Mouse (Mus musculus) heart, postnatal 0 days (tissue): Measurements from ENCODE around the gene Nup210. TPM values are rescaled to one million over a fixed set of nuclear protein-coding genes. Genes with fewer than 3 reads are reported as not detected.

Source experiments
- ATAC-seq: fragments of 200-750 bp; cut with Nextera tagmentation; 2 replicates; pipeline ENCODE4 v1.8.0; 2017; ENCODE audit warnings: low read depth, moderate number of reproducible peaks, moderate library complexity; ENCODE audit not compliant: insufficient read depth
- DNase-seq: peaks from one replicate; pipeline ENCODE4 v3.0.0-alpha.2; 2016; ENCODE audit warnings: low spot score
- H3K27ac ChIP-seq: fragments of 300-500 bp; sonication (generic); 2 replicates; pipeline ENCODE4 v1.5.1; 2014; ENCODE audit warnings: low read depth, mild to moderate bottlenecking
- H3K27me3 ChIP-seq: fragments of 300-500 bp; sonication (generic); 2 replicates; pipeline ENCODE4 v1.6.1; 2014; ENCODE audit warnings: low read length, mixed read lengths; ENCODE audit not compliant: control insufficient read depth, insufficient read depth
- H3K36me3 ChIP-seq: fragments of 300-500 bp; sonication (generic); replicated peaks from 2 replicates; pipeline ENCODE4 v1.6.1; 2014; ENCODE audit warnings: low read length, mixed read lengths; ENCODE audit not compliant: control insufficient read depth, insufficient read depth
- H3K4me1 ChIP-seq: fragments of 300-500 bp; sonication (generic); 2 replicates; pipeline ENCODE4 v1.6.1; 2014; ENCODE audit warnings: antibody characterized with exemption; ENCODE audit not compliant: control insufficient read depth, insufficient read depth
- H3K4me2 ChIP-seq: fragments of 300-500 bp; sonication (generic); 2 replicates; pipeline ENCODE4 v1.6.1; 2014; ENCODE audit warnings: low read depth, mild to moderate bottlenecking, low read length, moderate library complexity
- H3K4me3 ChIP-seq: fragments of 300-500 bp; sonication (generic); 2 replicates; pipeline ENCODE4 v1.5.1; 2014; ENCODE audit warnings: low read depth, low read length
- H3K9ac ChIP-seq: fragments of 300-500 bp; sonication (generic); replicated peaks from 2 replicates; pipeline ENCODE4 v1.6.1; 2014; ENCODE audit warnings: low read depth, low read length, mixed read lengths
- H3K9me3 ChIP-seq: fragments of 300-500 bp; sonication (generic); replicated peaks from 2 replicates; pipeline ENCODE4 v1.6.1; 2016; ENCODE audit warnings: low read length; ENCODE audit not compliant: control insufficient read depth
- CTCF ChIP-seq: IDR thresholded peaks from 2 replicates; pipeline ENCODE4 v1.5.1; 2016; ENCODE audit warnings: antibody characterized with exemption, control low read depth, low read depth
- EP300 ChIP-seq: IDR thresholded peaks from 2 replicates; pipeline ENCODE4 v1.6.1; 2016; ENCODE audit warnings: antibody characterized with exemption, low read depth
- WGBS: fragments of 180-500 bp; shearing (Covaris S2); extraction: QIAGEN DNeasy Blood & Tissue Kit; methylation state at CpG from one replicate; pipeline ENCODE4 v1.1.7; 2014; 5-methylcytosine and 5-hydroxymethylcytosine counted together
- polyA plus RNA-seq: library from polyadenylated mRNA; unstranded; fragments of >200 nt; fragmentation: Nextera tagmentation; extraction: Ambion mirVana; gene quantifications from 2 replicates; pipeline ENCODE4 v1.2.1, GENCODE M21; 2015
- total RNA-seq: library from RNA; depleted of rRNA; stranded (reverse); fragments of >200 nt; gene quantifications from 2 replicates; pipeline ENCODE4 v1.2.3, GENCODE M21; 2014; ENCODE audit warnings: low replicate concordance

The Nup210 gene
- total and polyA plus RNA-seq, 2 experiments from 2014 or later, result 1.6 to 13.4 TPM

DNA sequence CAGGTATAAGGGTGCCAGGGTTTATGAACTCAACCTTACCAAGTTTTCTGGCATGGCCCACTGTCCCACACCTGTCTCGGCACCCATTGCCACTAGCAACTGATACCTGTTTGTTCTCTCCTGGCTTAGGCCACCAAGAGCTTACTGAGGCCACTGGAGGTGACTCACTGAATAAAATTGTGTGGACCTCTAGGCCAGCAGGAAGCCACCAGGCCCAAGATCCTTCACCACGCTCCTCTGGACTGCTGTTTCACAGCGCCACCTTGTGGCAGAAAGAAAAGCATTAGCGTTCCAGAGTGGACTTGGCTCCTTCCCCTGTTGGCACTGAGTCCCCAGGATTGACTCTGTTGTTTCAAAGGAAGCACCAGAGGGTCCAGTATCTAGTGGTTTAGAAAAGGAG lies 23.2 kb upstream of the Nup210 start:
- Histone ChIP-seq H3K9ac (no peak overlapping the region), H3K9me3 (no peaks in the 10 kb centered on the region), H3K4me3 (no peak overlapping the region), H3K36me3 (no peaks in the 10 kb centered on the region), H3K27ac (no peak overlapping the region), H3K4me1 (no peaks in the 10 kb centered on the region), H3K4me2 (no peak overlapping the region), H3K27me3 (no peaks in the 10 kb centered on the region)
- TF ChIP-seq CTCF (peak; percentile 97), EP300 (no peak)
- DNase-seq (peak; percentile 83), ATAC-seq (peak; percentile 82)
- 23% methylated on average over 4 of the region's 4 CpGs for WGBS

DNA sequence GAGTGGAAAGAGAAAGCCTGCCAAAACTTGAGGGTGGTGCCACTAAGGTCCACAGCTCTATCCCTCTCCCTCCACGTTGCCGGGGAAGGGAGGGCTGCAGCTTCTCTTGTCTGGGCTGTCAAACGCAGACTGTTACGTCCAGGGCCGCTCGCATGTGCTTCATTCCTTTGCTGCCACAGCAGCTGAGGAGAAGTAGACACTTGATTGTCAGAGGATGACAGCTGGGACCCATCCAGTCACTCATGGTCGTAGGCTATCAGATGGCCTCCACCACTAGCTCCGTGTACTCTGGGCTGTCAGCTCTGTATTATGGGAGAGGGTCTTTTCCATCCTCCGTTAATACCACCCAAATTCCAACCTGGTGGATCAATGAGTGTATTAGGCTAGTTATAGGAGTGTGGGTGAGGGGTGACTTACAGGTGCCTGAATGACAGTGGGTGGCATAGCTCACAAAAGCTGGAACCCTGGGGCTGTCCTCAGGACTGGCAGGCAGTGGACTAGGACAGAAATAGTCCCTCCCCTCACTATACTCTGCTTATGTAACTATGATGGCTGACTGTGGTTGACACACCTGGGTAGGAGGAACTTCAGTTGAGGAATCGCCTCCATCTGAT lies 20.8 kb upstream of the Nup210 start:
- H3K4me2 ChIP-seq, result no peak overlapping the region
- no peak for ATAC-seq
- no peak overlapping the region for H3K4me3 ChIP-seq
- H3K36me3 ChIP-seq, result no peaks in the 10 kb centered on the region
- no peaks in the 10 kb centered on the region for H3K4me1 ChIP-seq
- H3K27me3 ChIP-seq, result no peaks in the 10 kb centered on the region
- DNase-seq, result no peak
- no peak overlapping the region for H3K9ac ChIP-seq
- 39% methylated on average over 10 of the region's 10 CpGs for WGBS
- no peaks in the 10 kb centered on the region for H3K9me3 ChIP-seq
- H3K27ac ChIP-seq, result no peak overlapping the region
- TF ChIP-seq CTCF (no peak), EP300 (no peak)

- Histone ChIP-seq H3K9me3 (no peaks in the 10 kb centered on the region), H3K27me3 (no peaks in the 10 kb centered on the region), H3K9ac (no peak overlapping the region), H3K4me2 (no peak overlapping the region), H3K4me1 (0 out of 2 replicates have a peak, but pooled peaks cover under 1% of the 10 kb centered on the region), H3K27ac (no peak overlapping the region), H3K4me3 (no peak overlapping the region), H3K36me3 (no peaks in the 10 kb centered on the region)
- ATAC-seq (no peak), DNase-seq (no peak)
- TF ChIP-seq EP300 (no peak), CTCF (no peak)
- WGBS, result 19% methylated on average over 1 of the region's 1 CpGs
Observed at GRCm38 (mm10) chr6:91130856-91131255, 14.2 kb upstream of the Nup210 start.

GRCm38 (mm10) chr6:91128996-91129395 lies 12.4 kb upstream of the Nup210 start:
- Histone ChIP-seq H3K4me3 (no peak overlapping the region), H3K9me3 (no peaks in the 10 kb centered on the region), H3K36me3 (no peaks in the 10 kb centered on the region), H3K9ac (no peak overlapping the region), H3K4me1 (peaks cover 17% of the 10 kb centered on the region), H3K27ac (no peak overlapping the region), H3K4me2 (no peak overlapping the region), H3K27me3 (no peaks in the 10 kb centered on the region)
- DNase-seq (no peak), ATAC-seq (no peak)
- WGBS, result 56% methylated on average over 4 of the region's 4 CpGs
- no peak for TF ChIP-seq EP300
- no peak for TF ChIP-seq CTCF

DNA sequence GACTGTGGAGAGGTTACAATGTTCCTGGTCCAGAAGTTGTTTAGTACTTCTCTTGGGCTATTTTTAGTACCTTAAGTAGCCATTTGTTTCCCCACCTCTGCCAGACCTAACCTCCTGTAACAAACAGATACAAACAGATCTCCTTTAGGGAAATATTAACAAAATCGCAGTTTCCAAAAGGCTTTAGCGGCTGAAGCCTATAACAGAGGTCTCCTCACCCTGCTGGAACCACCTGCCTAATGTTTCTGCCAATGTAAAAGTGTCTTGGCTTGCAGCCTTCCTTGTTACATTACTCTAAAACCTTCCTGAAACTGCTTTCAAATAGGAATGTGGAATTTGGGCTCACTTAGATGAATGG lies 8.6 kb upstream of the Nup210 start:
- peak; percentile 57 for DNase-seq
- no peak for TF ChIP-seq EP300
- no peak for TF ChIP-seq CTCF
- Histone ChIP-seq H3K4me3 (no peak overlapping the region), H3K27me3 (no peaks in the 10 kb centered on the region), H3K36me3 (no peaks in the 10 kb centered on the region), H3K4me2 (no peak overlapping the region), H3K4me1 (peaks cover 19% of the 10 kb centered on the region), H3K9me3 (no peaks in the 10 kb centered on the region), H3K27ac (peak overlapping the region; percentile 60; the same call in 1 of the 2 replicates), H3K9ac (no peak overlapping the region)
- no peak for ATAC-seq
- 56% methylated on average over 2 of the region's 2 CpGs for WGBS
